Mouse (Mus musculus) thymus, postnatal 0 days (tissue): ENCODE data around the gene Erbin. TPM values are rescaled to one million over a fixed set of nuclear protein-coding genes. Genes with fewer than 3 reads are reported as not detected.

Experiments
- DNase-seq: peaks from one replicate; pipeline ENCODE4 v3.0.0-alpha.2; 2015; ENCODE audit warnings: low spot score
- polyA plus RNA-seq: library from polyadenylated mRNA; unstranded; fragments of >200 nt; fragmentation: Nextera tagmentation; extraction: Ambion mirVana; gene quantifications from 2 replicates; pipeline ENCODE4 v1.2.1, GENCODE M21; 2015

Erbin gene
- 30.4 and 31.8 TPM in 2 replicates for polyA plus RNA-seq

- peak; percentile 83 for DNase-seq
Observed at GRCm38 (mm10) chr13:103920261-103920932, at the start of gene Erbin. TSS of gene Erbin (minus strand) at chr13:103920514.

GRCm38 (mm10) chr13:103969912-103970311 lies 49.6 kb upstream of the Erbin start:
- no peak for DNase-seq

- DNase-seq: no peak
Observed at GRCm38 (mm10) chr13:103967987-103968386, 47.7 kb upstream of the Erbin start.

GRCm38 (mm10) chr13:103966696-103967215 lies 46.4 kb upstream of the Erbin start:
- DNase-seq: no peak

- no peak for DNase-seq
Observed at GRCm38 (mm10) chr13:103965187-103965586, 44.9 kb upstream of the Erbin start.

- DNase-seq: no peak
Observed at GRCm38 (mm10) chr13:103963094-103963493, 42.8 kb upstream of the Erbin start.

GRCm38 (mm10) chr13:103959841-103960240 lies 39.5 kb upstream of the Erbin start:
- DNase-seq: no peak

GRCm38 (mm10) chr13:103958607-103959123 lies 38.4 kb upstream of the Erbin start:
- DNase-seq: no peak

- DNase-seq: peak; percentile 29
Observed at GRCm38 (mm10) chr13:103957175-103957940, 37.0 kb upstream of the Erbin start.

- DNase-seq: no peak
Observed at GRCm38 (mm10) chr13:103955652-103956051, 35.3 kb upstream of the Erbin start.

GRCm38 (mm10) chr13:103951393-103951792 lies 31.1 kb upstream of the Erbin start:
- no peak for DNase-seq

GRCm38 (mm10) chr13:103940796-103941195 lies 20.5 kb upstream of the Erbin start:
- no peak for DNase-seq

- DNase-seq: no peak
Observed at GRCm38 (mm10) chr13:103924586-103924985, 4.3 kb upstream of the Erbin start.

GRCm38 (mm10) chr13:103923402-103924065 lies 3.2 kb upstream of the Erbin start:
- DNase-seq: no peak

- DNase-seq: no peak
Observed at GRCm38 (mm10) chr13:103921831-103922380, 1.6 kb upstream of the Erbin start.

GRCm38 (mm10) chr13:103920933-103921830 lies 868 bp upstream of the Erbin start:
- DNase-seq: peak; percentile 83

- no peak for DNase-seq
Observed at GRCm38 (mm10) chr13:103919956-103920260, 406 bp downstream of the Erbin start.

- peak; percentile 62 for DNase-seq
Observed at GRCm38 (mm10) chr13:103919234-103919955, 919 bp downstream of the Erbin start.

- DNase-seq: no peak
Observed at GRCm38 (mm10) chr13:103918432-103918831, 1.9 kb downstream of the Erbin start.
